Mouse (Mus musculus) left cerebral cortex, adult 11 months (tissue): ENCODE results near the gene Gba2.
A peak's percentile ranks its signal among the peaks of the same experiment; 100 is the strongest.
"Not testable (repeated sequence)": the region's sequence is repeated elsewhere in the genome, so short reads cannot be mapped to it uniquely, and the experiment has no call there.

Experiments used
- DNase-seq: peaks from one replicate; pipeline ENCODE4 v3.0.0; 2022; ENCODE audit warnings: low spot score

The Gba2 gene

DNA sequence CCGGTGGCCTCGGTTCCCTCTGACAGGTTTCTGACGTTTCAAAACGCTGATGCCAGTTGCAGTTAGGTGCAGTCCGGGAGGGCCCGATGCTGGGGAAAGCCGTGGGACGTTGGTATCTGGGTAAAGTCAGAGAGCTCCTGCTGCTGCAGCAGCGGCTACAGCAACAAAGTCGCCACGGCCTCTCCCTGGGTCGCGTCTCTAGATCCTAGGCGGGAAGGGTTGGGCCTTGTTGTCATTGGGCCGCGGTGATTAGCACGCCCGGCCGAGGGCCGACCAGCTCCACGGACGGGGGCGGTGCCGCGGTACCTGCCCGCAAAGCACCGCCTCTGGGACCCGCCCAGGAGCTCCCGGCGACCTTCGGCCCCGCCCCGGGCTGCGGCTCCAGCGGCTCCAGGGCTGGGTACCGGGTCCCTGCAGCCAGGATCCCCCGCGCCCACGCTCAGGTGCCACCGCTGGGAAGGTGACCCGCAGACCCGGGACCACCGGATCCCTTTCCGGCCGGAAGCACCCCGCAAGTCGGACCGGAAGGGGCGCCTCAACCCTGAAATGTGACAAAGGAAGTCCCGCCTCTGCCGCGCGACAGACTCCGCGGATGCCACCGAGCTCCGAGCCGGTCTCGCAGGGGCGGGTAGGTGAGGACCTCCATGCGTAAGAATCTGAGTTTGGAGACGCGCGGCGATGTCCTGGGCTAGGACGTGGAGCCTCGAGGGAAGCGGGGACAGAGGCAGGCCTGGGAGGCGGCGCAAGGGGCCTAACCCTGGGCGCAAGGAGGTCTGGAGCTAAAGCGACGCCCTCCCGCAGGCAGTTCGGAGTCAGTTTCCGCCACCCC is at the start of gene Gba2, which contains the start of gene Rgp1:
TSS of gene Gba2 (minus strand) at position 498 of the 829 bp plus-strand sequence.
TSS of gene Rgp1 (plus strand) at position 340 of the 829 bp plus-strand sequence.
- DNase-seq: peak; percentile 70

DNA sequence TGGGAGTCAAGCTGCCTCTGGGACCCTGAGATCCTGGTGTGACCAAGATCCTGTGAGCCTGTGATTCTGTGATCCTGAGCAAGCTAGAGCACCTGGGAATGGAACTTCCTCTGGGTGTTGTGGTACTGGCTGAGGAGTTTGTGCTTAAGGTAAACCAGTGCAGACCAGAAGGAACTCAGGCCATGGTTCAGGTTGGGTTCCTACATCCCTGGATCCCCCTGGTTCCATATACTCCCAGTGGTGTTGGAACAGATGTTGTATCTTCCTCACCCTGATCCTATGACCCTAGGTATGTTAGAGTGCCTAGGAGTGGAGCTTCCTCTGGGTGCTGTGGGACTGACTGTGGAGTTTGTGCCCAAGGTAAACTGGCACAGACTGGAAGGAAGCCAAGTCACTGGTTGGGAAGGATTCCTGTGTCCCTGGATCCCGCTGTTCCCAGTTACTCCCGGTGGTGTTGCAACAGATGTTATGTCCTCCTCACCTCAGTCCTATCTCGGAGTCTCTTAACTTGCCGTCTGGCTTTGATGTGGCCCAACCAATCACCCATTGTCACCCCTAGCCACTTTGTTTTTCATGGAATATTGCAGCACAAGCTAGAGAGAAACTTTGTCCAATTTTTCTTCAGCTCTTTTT is 41.6 kb upstream of the Gba2 start:
- no peak for DNase-seq

GRCm38 (mm10) chr4:43613060-43613730 is 34.5 kb upstream of the Gba2 start:
- DNase-seq: no peak

DNA sequence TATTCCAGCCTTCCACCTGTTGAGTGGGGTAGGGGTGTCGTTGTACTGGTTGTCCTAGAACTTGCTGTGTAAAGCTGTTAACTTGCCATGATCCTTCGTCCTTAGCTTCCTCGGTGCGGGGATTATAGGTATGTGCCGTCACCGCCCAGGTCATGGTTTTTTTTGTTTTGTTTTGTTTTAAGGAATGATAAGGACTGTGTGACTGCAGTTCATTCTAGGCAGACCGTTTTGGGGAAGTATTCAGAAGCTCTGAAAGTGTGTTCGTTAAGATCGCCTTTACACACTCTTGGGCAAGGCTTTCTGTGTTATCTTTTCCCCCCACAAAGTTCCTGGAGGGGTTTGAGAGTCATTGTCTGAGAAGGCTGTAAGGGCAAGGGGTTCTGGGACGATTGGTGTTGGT is 33.9 kb upstream of the Gba2 start:
- DNase-seq: no peak

- DNase-seq: no peak
Observed at GRCm38 (mm10) chr4:43604751-43605685, 26.3 kb upstream of the Gba2 start.

DNA sequence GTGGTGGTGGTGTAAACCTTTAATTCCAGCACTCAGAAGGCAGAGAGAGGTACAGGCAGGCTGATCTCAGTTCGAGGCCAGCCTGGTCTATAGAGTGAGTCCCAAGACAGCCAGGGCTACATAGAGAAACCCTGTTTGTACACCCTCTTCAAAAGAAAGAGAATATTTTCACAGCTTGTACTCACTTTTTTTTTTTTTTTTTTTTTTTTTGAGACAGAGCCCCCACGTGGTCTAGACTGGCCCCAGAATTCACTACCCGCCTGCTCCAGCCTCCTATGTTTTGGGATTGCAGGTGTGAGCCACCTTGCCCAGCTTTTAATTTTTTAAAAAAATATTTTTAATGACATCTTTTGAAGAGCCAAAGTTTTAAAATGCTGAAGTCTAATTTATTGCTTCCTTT is 25.4 kb upstream of the Gba2 start:
- no peak for DNase-seq

GRCm38 (mm10) chr4:43600195-43600934 is 21.7 kb upstream of the Gba2 start:
- no peak for DNase-seq

DNA sequence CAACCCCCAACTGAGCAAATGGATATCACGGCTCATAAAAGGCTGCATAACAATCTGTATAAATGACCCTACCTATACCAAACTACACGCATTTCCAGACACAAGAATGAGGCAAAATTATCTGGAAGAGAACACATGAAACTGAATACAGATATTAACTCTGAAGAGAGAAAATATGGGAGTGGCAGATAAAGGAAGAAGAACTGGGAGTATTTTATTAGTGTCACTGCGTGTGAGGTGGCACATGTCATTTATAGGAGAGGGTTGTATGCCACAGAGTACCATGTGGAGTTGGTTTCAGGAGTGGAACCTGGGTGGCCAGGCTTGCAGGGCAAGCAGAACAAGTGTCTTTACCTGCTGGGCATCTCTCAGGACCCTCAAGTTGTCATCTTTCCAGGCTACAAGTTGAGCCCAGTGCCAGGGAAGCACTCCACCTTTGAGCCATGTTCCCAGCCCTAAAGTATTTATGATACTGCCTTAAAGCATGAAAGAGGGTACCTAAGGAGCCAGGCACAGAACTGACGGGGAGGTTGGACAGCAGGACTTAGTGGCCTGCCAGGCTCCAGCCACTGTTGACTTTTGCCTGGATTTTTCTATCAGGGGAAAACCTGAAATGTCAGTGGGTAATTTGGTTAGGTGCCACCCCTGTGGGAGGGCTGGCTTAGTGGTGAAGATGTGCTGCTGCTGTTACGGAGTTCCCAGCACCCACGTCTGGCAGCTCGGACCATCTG is 20.1 kb upstream of the Gba2 start:
- DNase-seq: no peak

DNA sequence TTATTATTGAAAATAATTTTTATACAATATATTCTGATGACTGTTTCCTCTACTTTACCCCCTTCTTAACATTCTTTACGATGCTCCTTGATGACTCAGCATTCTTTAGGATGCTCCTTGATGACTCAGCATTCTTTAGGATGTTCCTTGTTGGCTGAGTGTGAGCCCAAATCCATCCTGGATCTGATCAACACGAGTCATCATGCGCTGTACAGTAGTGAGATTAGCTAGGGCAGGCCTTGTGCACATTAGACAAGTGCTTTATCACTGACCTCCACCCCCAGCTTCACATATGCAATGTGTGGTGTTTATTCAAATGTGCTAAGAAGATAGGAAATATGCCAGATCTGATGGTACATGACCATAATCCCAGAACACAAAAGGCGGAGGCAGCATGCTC is 19.5 kb upstream of the Gba2 start:
- no peak for DNase-seq

DNA sequence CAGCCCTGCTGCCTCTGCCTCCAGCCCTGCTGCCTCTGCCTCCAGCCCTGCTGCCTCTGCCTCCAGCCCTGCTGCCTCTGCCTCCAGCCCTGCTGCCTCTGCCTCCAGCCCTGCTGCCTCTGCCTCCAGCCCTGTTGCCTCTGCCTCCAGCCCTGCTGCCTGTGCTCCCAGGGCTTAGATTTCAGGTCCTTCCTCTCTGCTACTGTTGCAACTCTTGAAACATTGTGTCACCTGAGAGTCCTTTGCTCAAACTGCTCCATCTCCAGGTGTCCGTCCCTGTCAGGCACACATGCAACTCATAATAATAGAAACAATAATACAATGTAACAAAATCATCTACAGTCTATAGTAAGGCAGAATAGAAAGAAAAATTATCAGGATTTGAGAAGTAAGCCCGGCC is 17.9 kb upstream of the Gba2 start:
- not testable (repeated sequence) for DNase-seq

GRCm38 (mm10) chr4:43593453-43593852 is 14.8 kb upstream of the Gba2 start:
- no peak for DNase-seq

DNA sequence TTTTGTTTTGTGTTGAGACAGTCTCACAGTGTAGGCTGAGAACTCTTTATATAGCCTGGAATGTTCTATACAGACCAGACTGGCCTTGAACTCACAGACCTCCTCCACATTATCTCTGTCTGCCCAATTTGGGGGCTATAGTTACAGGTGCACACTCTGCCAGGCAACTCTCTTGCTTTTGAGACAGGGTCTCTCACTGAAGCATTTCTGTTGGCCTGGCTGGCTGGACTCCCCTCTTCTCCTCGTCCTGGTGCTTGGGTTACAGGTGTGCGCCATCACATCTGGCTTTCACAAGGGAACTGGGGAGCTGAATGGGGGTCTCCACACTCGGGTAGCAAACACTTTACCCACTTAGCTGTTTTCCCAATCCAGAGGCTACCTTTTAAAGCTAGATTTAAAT is 13.3 kb upstream of the Gba2 start:
- no peak for DNase-seq

DNA sequence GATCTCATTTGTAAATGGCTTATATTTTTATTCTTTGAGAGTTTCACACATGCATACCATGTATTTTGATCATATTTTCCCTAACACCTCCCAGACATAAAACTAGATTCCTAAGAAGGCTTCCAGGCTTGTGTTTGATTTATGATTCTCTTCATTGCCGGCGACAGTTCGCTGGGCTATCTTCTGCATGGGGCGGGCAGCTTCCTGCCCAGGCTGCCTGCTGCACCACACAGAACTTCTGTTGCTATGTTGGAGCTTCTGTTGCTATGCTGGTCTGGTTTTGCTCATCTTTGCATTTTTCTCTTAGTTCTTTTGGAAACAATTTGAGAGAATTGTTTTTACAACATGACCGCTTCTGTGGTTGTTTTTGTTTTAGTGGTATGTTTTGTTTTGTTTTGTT is 12.9 kb upstream of the Gba2 start:
- DNase-seq: no peak

DNA sequence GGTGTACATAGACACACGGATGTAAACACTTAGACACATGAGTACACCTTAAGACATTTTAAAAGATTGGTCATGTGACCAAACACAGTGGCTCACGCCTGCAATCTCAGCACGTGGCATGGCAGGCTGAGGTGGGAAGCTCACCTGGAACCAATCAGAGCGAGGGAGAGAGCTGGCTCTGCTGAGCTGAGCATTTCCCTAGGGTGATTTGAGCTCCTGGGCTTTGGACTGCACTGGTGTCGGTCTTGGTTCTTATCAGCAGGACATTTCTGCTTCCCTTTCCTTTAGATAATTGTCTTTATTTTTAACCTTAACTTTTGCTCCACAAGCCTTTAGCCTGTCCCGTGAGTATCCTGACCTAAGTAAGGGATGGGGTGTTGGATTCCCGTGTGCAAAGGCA is 9.0 kb upstream of the Gba2 start:
- DNase-seq: no peak

DNA sequence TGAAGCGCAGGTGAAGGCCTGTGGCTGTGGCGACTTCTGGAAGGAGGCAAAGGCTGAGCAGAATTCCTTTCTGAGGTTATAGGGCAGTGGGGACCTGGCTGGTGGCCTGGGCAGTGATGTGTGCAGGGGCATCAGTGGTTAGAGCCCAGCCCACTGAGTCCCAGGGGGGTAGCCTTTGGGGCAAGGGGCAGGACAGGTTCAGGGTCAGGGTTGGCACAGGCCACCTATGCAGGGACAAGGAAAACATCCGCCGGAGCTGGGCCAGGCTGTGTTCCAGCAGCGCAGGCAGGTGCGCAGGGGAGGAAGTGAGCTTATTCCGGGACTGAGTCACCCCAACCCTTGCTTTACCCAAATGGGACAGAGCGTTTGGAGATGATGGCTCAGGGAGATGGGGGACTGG is 7.7 kb upstream of the Gba2 start:
- DNase-seq: no peak

- DNase-seq: no peak
Observed at GRCm38 (mm10) chr4:43585682-43586081, 7.0 kb upstream of the Gba2 start.

GRCm38 (mm10) chr4:43584444-43585416 is 6.1 kb upstream of the Gba2 start, which contains the start of gene Msmp:
Msmp (minus strand) TSS chr4:43584494.
- no peak for DNase-seq

GRCm38 (mm10) chr4:43583421-43583820 is 4.7 kb upstream of the Gba2 start:
- DNase-seq: no peak

GRCm38 (mm10) chr4:43582241-43582640 is 3.6 kb upstream of the Gba2 start:
- no peak for DNase-seq
